Mouse (Mus musculus) bone marrow, adult 2 months (tissue): ENCODE data around the gene Gpat2.

Experiments used
- CTCF ChIP-seq: fragments of 200-500 bp; IDR thresholded peaks from 2 replicates; pipeline ENCODE4 v1.5.1; 2011; ENCODE audit warnings: low read length, control low read depth; ENCODE audit not compliant: control insufficient read depth, insufficient read depth
- POLR2A ChIP-seq: fragments of 200-500 bp; IDR thresholded peaks from 2 replicates; pipeline ENCODE4 v1.6.1; 2011; ENCODE audit warnings: low read depth, mild to moderate bottlenecking, control low read depth, low read length, borderline replicate concordance; ENCODE audit not compliant: control insufficient read depth

DNA sequence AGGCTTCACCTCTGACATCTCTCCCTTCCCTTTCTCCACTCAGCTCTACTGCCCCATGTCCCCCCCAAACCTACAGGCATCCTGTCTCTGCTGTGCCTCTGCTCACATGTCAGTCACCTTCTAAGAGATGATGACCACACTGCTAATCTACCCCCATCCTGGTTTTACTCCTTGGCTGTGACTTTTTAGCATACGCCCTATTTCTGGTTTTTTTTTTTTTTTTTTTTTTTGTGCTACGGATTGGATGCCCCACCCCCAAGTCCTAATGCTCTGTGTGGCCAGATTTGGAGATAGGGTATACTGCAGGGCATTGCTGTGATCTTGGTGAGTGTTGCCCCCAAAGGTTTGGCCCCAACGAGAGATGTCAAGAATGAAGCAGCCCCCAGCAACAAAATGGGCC, 47.3 kb downstream of the Gpat2 start:
- TF ChIP-seq CTCF: no peak
- TF ChIP-seq POLR2A: no peak
